Mouse (Mus musculus): ENCODE results near the gene Arhgef19. TPM values are rescaled to one million over a fixed set of nuclear protein-coding genes. Genes with fewer than 3 reads are reported as not detected.
A peak's percentile ranks its signal among the peaks of the same experiment; 100 is the strongest.

Arhgef19 gene
- polyA plus RNA-seq, 1 experiment from 2014 or later, result 5.8 TPM

- H3K9ac ChIP-seq (replicated peaks; ENCODE audit: low read length), result no peak overlapping the region; the same call in 1 of the 2 replicates
- WGBS, result 1% methylated on average over 59 of the region's 60 CpGs
- H3K9me3 ChIP-seq (replicated peaks; ENCODE audit: control insufficient read depth, low read length), result no peaks in the 10 kb centered on the region
- H3K27me3 ChIP-seq (ENCODE audit: control insufficient read depth, insufficient read depth, low read length), result peaks cover 54% of the 10 kb centered on the region
- H3K4me3 ChIP-seq (ENCODE audit: low read depth, low read length), result peak overlapping the region; percentile 42
- peaks cover 6% of the 10 kb centered on the region for H3K4me1 ChIP-seq (ENCODE audit: control insufficient read depth, insufficient read depth, low read length)
- H3K36me3 ChIP-seq (replicated peaks; ENCODE audit: control insufficient read depth, insufficient read depth, low read depth, low read length), result no peaks in the 10 kb centered on the region
- peak overlapping the region; percentile 64 for H3K4me2 ChIP-seq (ENCODE audit: low read depth, low read length)
- peak; percentile 47 for DNase-seq (ENCODE audit: low spot score)
- peak; percentile 44 for ATAC-seq (replicated peaks; ENCODE audit: insufficient number of reproducible peaks, low FRiP score, low TSS enrichment, low read depth)
- no peak overlapping the region for H3K27ac ChIP-seq (replicated peaks; ENCODE audit: low read depth, low read length)
These were observed 8.7 kb downstream of the Arhgef19 start for GRCm38 (mm10) chr4:141247776-141248613.

- no peak overlapping the region for H3K9ac ChIP-seq (replicated peaks; ENCODE audit: low read length)
- no peak; the same call in 1 of the 2 replicates for ATAC-seq (replicated peaks; ENCODE audit: insufficient number of reproducible peaks, low FRiP score, low TSS enrichment, low read depth)
- H3K4me3 ChIP-seq (ENCODE audit: low read depth, low read length), result no peak overlapping the region
- WGBS, result 7% methylated on average over 11 of the region's 11 CpGs
- H3K9me3 ChIP-seq (replicated peaks; ENCODE audit: control insufficient read depth, low read length), result no peaks in the 10 kb centered on the region
- no peak overlapping the region for H3K4me2 ChIP-seq (ENCODE audit: low read depth, low read length)
- H3K4me1 ChIP-seq (ENCODE audit: control insufficient read depth, insufficient read depth, low read length), result peaks cover 6% of the 10 kb centered on the region
- no peaks in the 10 kb centered on the region for H3K36me3 ChIP-seq (replicated peaks; ENCODE audit: control insufficient read depth, insufficient read depth, low read depth, low read length)
- DNase-seq (ENCODE audit: low spot score), result no peak
- H3K27me3 ChIP-seq (ENCODE audit: control insufficient read depth, insufficient read depth, low read length), result peaks cover 53% of the 10 kb centered on the region
- no peak overlapping the region for H3K27ac ChIP-seq (replicated peaks; ENCODE audit: low read depth, low read length)
These were observed 9.3 kb downstream of the Arhgef19 start for GRCm38 (mm10) chr4:141248614-141248978.

DNA sequence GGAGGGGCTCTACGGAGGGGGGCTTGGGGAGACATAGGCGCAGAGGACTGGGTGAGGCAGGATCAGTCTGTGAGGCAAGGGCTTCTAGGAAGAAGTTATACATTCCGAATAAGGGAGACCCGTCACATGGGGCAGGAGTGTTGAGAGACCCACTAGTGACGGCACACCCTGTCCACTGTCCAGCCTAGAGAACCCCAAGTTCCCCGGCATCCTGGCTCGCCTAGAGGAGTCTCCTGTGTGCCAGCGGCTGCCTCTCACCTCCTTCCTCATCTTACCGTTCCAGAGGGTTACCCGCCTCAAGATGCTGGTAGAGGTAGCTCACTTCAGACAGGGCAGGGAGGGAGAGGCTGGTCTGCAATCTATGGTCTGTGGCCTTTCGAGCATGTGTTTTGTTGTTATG lies 10.1 kb downstream of the Arhgef19 start:
- Histone ChIP-seq H3K27me3 (ENCODE audit: control insufficient read depth, insufficient read depth, low read length) (peaks cover 50% of the 10 kb centered on the region), H3K36me3 (replicated peaks; ENCODE audit: control insufficient read depth, insufficient read depth, low read depth, low read length) (no peaks in the 10 kb centered on the region), H3K4me1 (ENCODE audit: control insufficient read depth, insufficient read depth, low read length) (peaks cover 6% of the 10 kb centered on the region), H3K4me3 (ENCODE audit: low read depth, low read length) (no peak overlapping the region), H3K27ac (replicated peaks; ENCODE audit: low read depth, low read length) (no peak overlapping the region), H3K9me3 (replicated peaks; ENCODE audit: control insufficient read depth, low read length) (no peaks in the 10 kb centered on the region), H3K4me2 (ENCODE audit: low read depth, low read length) (no peak overlapping the region), H3K9ac (replicated peaks; ENCODE audit: low read length) (no peak overlapping the region)
- WGBS, result 74% methylated on average over 11 of the region's 11 CpGs
- no peak for ATAC-seq (replicated peaks; ENCODE audit: insufficient number of reproducible peaks, low FRiP score, low TSS enrichment, low read depth)
- DNase-seq (ENCODE audit: low spot score), result no peak

DNA sequence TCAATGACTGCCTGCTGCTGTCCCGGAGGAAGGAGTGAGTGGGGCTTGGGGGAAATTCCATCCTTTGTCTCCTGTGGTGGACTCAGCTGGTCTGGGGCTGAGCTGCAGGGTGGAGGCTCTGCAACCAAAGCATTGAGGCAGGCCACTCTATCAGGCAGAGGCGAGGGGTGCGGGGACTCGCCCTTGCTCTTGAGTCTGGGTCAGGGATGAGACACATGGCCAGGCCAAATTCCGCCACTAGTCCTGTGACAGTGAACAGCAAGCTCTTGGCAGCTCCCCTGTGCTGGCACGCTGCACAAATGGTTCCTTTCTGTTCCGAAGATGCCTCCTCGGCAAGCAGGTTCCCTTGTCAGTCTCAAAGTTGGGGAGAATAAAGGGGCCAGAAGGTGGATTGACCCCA lies 11.8 kb downstream of the Arhgef19 start:
- Histone ChIP-seq H3K4me2 (ENCODE audit: low read depth, low read length) (no peak overlapping the region), H3K27me3 (ENCODE audit: control insufficient read depth, insufficient read depth, low read length) (peaks cover 35% of the 10 kb centered on the region), H3K27ac (replicated peaks; ENCODE audit: low read depth, low read length) (no peak overlapping the region), H3K4me3 (ENCODE audit: low read depth, low read length) (no peak overlapping the region), H3K4me1 (ENCODE audit: control insufficient read depth, insufficient read depth, low read length) (peaks cover 6% of the 10 kb centered on the region), H3K9me3 (replicated peaks; ENCODE audit: control insufficient read depth, low read length) (no peaks in the 10 kb centered on the region), H3K36me3 (replicated peaks; ENCODE audit: control insufficient read depth, insufficient read depth, low read depth, low read length) (no peaks in the 10 kb centered on the region), H3K9ac (replicated peaks; ENCODE audit: low read length) (no peak overlapping the region)
- ATAC-seq (replicated peaks; ENCODE audit: insufficient number of reproducible peaks, low FRiP score, low TSS enrichment, low read depth) (no peak), DNase-seq (ENCODE audit: low spot score) (no peak)
- WGBS, result 72% methylated on average over 8 of the region's 8 CpGs

DNA sequence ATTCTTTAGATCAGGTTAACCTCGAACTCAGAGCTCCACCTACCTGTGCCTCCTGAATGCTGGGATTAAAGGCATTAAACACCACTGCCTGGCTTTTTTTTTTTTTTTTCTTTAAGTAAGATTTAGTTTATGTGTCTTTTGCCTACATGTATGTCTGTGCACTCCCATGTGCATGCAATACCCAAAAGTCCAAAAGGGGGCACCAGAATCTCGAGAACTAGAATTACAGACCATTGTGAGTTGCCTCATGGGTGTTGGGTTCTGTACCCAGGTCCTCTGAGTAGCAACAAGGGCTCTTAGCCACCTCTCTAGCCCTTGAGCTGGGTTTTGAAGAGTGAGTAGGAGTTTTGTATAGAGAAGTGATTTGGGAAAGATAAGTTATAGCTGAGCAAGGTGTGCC lies 13.3 kb downstream of the Arhgef19 start:
- Histone ChIP-seq H3K9ac (replicated peaks; ENCODE audit: low read length) (no peak overlapping the region), H3K36me3 (replicated peaks; ENCODE audit: control insufficient read depth, insufficient read depth, low read depth, low read length) (no peaks in the 10 kb centered on the region), H3K4me2 (ENCODE audit: low read depth, low read length) (no peak overlapping the region), H3K27ac (replicated peaks; ENCODE audit: low read depth, low read length) (no peak overlapping the region), H3K9me3 (replicated peaks; ENCODE audit: control insufficient read depth, low read length) (no peaks in the 10 kb centered on the region), H3K4me1 (ENCODE audit: control insufficient read depth, insufficient read depth, low read length) (no peaks in the 10 kb centered on the region; the same call in none of the 2 replicates), H3K4me3 (ENCODE audit: low read depth, low read length) (no peak overlapping the region), H3K27me3 (ENCODE audit: control insufficient read depth, insufficient read depth, low read length) (peaks cover 19% of the 10 kb centered on the region)
- WGBS, result 72% methylated on average over 2 of the region's 2 CpGs
- DNase-seq (ENCODE audit: low spot score) (no peak), ATAC-seq (replicated peaks; ENCODE audit: insufficient number of reproducible peaks, low FRiP score, low TSS enrichment, low read depth) (no peak)

- Histone ChIP-seq H3K9me3 (replicated peaks; ENCODE audit: control insufficient read depth, low read length) (no peaks in the 10 kb centered on the region), H3K4me1 (ENCODE audit: control insufficient read depth, insufficient read depth, low read length) (no peaks in the 10 kb centered on the region), H3K9ac (replicated peaks; ENCODE audit: low read length) (no peak overlapping the region), H3K4me2 (ENCODE audit: low read depth, low read length) (no peak overlapping the region), H3K27me3 (ENCODE audit: control insufficient read depth, insufficient read depth, low read length) (peaks cover 4% of the 10 kb centered on the region), H3K4me3 (ENCODE audit: low read depth, low read length) (no peak overlapping the region), H3K27ac (replicated peaks; ENCODE audit: low read depth, low read length) (no peak overlapping the region), H3K36me3 (replicated peaks; ENCODE audit: control insufficient read depth, insufficient read depth, low read depth, low read length) (no peaks in the 10 kb centered on the region)
- WGBS, result 81% methylated on average over 16 of the region's 16 CpGs
- DNase-seq (ENCODE audit: low spot score) (no peak), ATAC-seq (replicated peaks; ENCODE audit: insufficient number of reproducible peaks, low FRiP score, low TSS enrichment, low read depth) (no peak)
These were observed 14.9 kb downstream of the Arhgef19 start for GRCm38 (mm10) chr4:141254234-141254633.

DNA sequence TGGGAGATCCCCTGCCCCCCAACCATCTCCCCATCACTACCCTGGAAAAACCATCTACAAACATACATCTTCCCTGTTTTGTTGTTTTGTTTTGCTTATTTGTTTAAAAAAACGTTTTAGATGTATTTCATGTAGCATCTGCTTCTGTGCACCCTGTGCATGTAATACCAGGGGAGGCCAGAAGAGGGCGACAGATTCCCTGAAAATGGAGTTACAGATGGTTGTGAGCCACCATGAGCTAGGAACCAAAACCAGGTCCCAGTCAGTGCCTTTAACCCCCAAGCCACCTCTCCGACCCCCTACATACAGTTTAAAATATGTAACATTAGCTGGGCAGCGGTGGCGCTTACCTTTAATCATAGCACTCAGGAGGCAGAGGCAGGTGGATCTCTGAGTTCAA lies 18.1 kb downstream of the Arhgef19 start:
- WGBS, result 65% methylated on average over 5 of the region's 5 CpGs
- no peaks in the 10 kb centered on the region for H3K9me3 ChIP-seq (replicated peaks; ENCODE audit: control insufficient read depth, low read length)
- no peak overlapping the region for H3K4me2 ChIP-seq (ENCODE audit: low read depth, low read length)
- DNase-seq (ENCODE audit: low spot score) (no peak), ATAC-seq (replicated peaks; ENCODE audit: insufficient number of reproducible peaks, low FRiP score, low TSS enrichment, low read depth) (no peak)
- H3K9ac ChIP-seq (replicated peaks; ENCODE audit: low read length), result no peak overlapping the region
- H3K4me1 ChIP-seq (ENCODE audit: control insufficient read depth, insufficient read depth, low read length), result no peaks in the 10 kb centered on the region
- no peaks in the 10 kb centered on the region for H3K36me3 ChIP-seq (replicated peaks; ENCODE audit: control insufficient read depth, insufficient read depth, low read depth, low read length)
- H3K4me3 ChIP-seq (ENCODE audit: low read depth, low read length), result no peak overlapping the region
- H3K27ac ChIP-seq (replicated peaks; ENCODE audit: low read depth, low read length), result no peak overlapping the region
- no peaks in the 10 kb centered on the region for H3K27me3 ChIP-seq (ENCODE audit: control insufficient read depth, insufficient read depth, low read length)

GRCm38 (mm10) chr4:141259413-141259812 lies 20.1 kb downstream of the Arhgef19 start:
- DNase-seq (ENCODE audit: low spot score) (no peak), ATAC-seq (replicated peaks; ENCODE audit: insufficient number of reproducible peaks, low FRiP score, low TSS enrichment, low read depth) (no peak)
- Histone ChIP-seq H3K9ac (replicated peaks; ENCODE audit: low read length) (no peak overlapping the region), H3K36me3 (replicated peaks; ENCODE audit: control insufficient read depth, insufficient read depth, low read depth, low read length) (no peaks in the 10 kb centered on the region), H3K4me2 (ENCODE audit: low read depth, low read length) (no peak overlapping the region), H3K9me3 (replicated peaks; ENCODE audit: control insufficient read depth, low read length) (no peaks in the 10 kb centered on the region), H3K27me3 (ENCODE audit: control insufficient read depth, insufficient read depth, low read length) (no peaks in the 10 kb centered on the region), H3K27ac (replicated peaks; ENCODE audit: low read depth, low read length) (no peak overlapping the region), H3K4me3 (ENCODE audit: low read depth, low read length) (no peak overlapping the region), H3K4me1 (ENCODE audit: control insufficient read depth, insufficient read depth, low read length) (no peaks in the 10 kb centered on the region)
- 78% methylated on average over 12 of the region's 12 CpGs for WGBS

Data from embryonic facial prominence, embryonic 11.5 days (tissue).